Mouse (Mus musculus) adrenal gland, adult 10 weeks (tissue): ENCODE measurements around the gene Llph. TPM values are rescaled to one million over a fixed set of nuclear protein-coding genes. Genes with fewer than 3 reads are reported as not detected.

Experiments used
- polyA plus RNA-seq: library from polyadenylated mRNA; stranded (reverse); fragments of 350-450 nt; fragmentation: Illumina TruSeq; extraction: RNeasy Lipid Tissue Mini Kit (QIAGEN cat#74804); gene quantifications from one replicate; pipeline ENCODE4 v1.2.3, GENCODE M21; 2014; ENCODE audit warnings: low read depth, low replicate concordance

The Llph gene
- 21.1 TPM for polyA plus RNA-seq

GRCm38 (mm10) chr10:120226871-120227661 is at the start of gene Llph:
Llph (plus strand) TSS chr10:120227070.

DNA sequence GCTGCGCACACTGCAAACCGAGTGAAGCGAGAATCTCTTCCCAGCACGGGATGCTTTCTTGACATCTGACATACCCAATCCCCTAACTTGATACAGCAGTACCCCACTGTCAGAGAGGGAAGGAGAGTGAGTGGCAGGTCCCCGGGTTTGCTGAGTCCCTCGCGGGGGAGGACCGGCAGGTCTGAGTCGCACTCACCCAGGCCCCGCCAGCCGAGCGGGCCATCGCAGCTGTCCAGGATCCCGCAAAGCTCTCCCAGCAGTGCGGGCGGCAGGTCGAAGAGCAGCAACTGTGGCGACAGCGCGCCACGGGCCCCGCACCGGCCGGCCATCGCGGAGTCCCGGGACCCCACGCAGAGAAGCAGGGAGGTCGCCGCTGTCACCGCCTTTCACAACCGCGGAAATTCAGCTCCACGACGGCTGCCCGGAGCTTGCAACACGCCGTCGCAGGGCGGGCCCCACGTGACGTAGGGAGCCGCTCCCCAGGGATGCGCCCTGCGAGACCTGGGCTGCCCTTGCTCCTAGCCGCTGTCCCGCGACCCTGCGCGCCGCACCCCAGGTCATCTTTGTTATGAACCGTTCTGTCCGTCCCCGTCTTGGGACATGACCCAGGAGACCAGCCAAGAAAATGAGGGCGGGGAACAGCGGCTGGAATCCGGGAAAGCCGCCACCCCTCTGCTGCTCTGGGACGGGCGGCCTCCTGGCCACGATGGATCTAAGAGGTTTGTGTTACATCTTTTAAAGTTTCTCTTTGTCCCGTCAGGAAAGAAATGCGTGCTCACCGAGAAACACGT is 25.5 kb upstream of the Llph start, which contains the start of gene Tmbim4:
Tmbim4 (plus strand) TSS at position 460 of the 791 bp plus-strand sequence.

DNA sequence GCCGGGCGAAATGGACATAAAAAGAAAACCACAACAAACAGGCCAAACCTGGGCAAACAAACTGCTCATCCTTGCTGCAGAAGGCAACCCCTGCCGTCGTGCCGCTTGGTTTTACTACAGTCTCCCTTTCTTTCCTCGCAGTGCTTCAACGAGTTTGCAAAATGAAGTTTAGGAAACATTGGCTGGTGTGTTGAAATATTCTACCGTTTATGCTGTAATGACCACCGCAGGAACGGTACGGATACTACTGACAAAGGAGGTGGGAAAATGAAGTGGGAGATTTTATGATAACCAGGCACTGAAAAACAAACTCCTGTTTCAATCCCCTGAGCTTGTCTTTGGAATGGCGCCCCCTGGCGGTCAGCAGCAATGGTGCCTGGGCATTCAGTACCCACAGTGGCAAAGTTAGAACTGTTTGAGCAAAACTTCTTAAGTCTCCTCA is 24.9 kb upstream of the Llph start, which contains the start of gene Irak3:
Irak3 (minus strand) TSS at position 170 of the 442 bp plus-strand sequence.

Other genes starting within 250 kb of the Llph start
- 6.1 TPM for gene Helb, start 114.1 kb upstream of the Llph start, polyA plus RNA-seq
- gene Tmbim4, start 25.5 kb upstream of the Llph start, polyA plus RNA-seq, result 159 TPM
- 6.6 TPM for gene Irak3, start 24.9 kb upstream of the Llph start, polyA plus RNA-seq
- 7.6 TPM for gene Hmga2, start 249.4 kb downstream of the Llph start, polyA plus RNA-seq